Mouse (Mus musculus) c-Kit-positive CD71-positive TER-119-positive erythroid progenitor cells, embryonic 14.5 days (primary cell): ENCODE data around the gene Cald1.

Experiments
- DNase-seq: peaks from one replicate; pipeline ENCODE4 v3.0.0-alpha.2; 2013; ENCODE audit warnings: low spot score

The Cald1 gene

GRCm38 (mm10) chr6:34719141-34719680 lies 120.9 kb downstream of the Cald1 start:
- DNase-seq, result no peak

- DNase-seq, result no peak
Observed at GRCm38 (mm10) chr6:34720447-34720846, 122.1 kb downstream of the Cald1 start.

GRCm38 (mm10) chr6:34721740-34722139 lies 123.4 kb downstream of the Cald1 start:
- DNase-seq, result no peak

- no peak for DNase-seq
Observed at GRCm38 (mm10) chr6:34722660-34723059, 124.4 kb downstream of the Cald1 start.

GRCm38 (mm10) chr6:34723250-34723904 lies 125.1 kb downstream of the Cald1 start:
- DNase-seq, result no peak

GRCm38 (mm10) chr6:34725660-34726059 lies 127.4 kb downstream of the Cald1 start:
- no peak for DNase-seq

- no peak for DNase-seq
Observed at GRCm38 (mm10) chr6:34726104-34726503, 127.8 kb downstream of the Cald1 start.

- DNase-seq, result no peak
Observed at GRCm38 (mm10) chr6:34727316-34727983, 129.2 kb downstream of the Cald1 start.

GRCm38 (mm10) chr6:34729449-34730151 lies 131.3 kb downstream of the Cald1 start:
- DNase-seq, result no peak

GRCm38 (mm10) chr6:34731007-34731406 lies 132.7 kb downstream of the Cald1 start:
- DNase-seq, result no peak

- DNase-seq, result no peak
Observed at GRCm38 (mm10) chr6:34731529-34731928, 133.2 kb downstream of the Cald1 start.

- DNase-seq, result no peak
Observed at GRCm38 (mm10) chr6:34734940-34735695, 136.8 kb downstream of the Cald1 start.

- no peak for DNase-seq
Observed at GRCm38 (mm10) chr6:34736934-34737333, 138.6 kb downstream of the Cald1 start.

- no peak for DNase-seq
Observed at GRCm38 (mm10) chr6:34743946-34744345, 145.6 kb downstream of the Cald1 start.

GRCm38 (mm10) chr6:34747846-34748245 lies 149.5 kb downstream of the Cald1 start:
- DNase-seq, result no peak

- no peak for DNase-seq
Observed at GRCm38 (mm10) chr6:34748566-34748965, 150.3 kb downstream of the Cald1 start.

- DNase-seq, result no peak
Observed at GRCm38 (mm10) chr6:34749526-34749925, 151.2 kb downstream of the Cald1 start.

- DNase-seq, result no peak
Observed at GRCm38 (mm10) chr6:34750487-34751120, 152.3 kb downstream of the Cald1 start.

GRCm38 (mm10) chr6:34751625-34752024 lies 153.3 kb downstream of the Cald1 start:
- no peak for DNase-seq

GRCm38 (mm10) chr6:34754448-34754847 lies 156.1 kb downstream of the Cald1 start:
- DNase-seq, result peak; percentile 19

- no peak for DNase-seq
Observed at GRCm38 (mm10) chr6:34758340-34758739, 160.0 kb downstream of the Cald1 start.

GRCm38 (mm10) chr6:34760023-34760422 lies 161.7 kb downstream of the Cald1 start:
- DNase-seq, result peak; percentile 59
